Mouse (Mus musculus) spleen, adult 2 months (tissue): Measurements from ENCODE around the gene Naa60. TPM values are rescaled to one million over a fixed set of nuclear protein-coding genes. Genes with fewer than 3 reads are reported as not detected.

Source experiments
- DNase-seq, 2 experiments: peaks; one replicate each; pipeline versions ENCODE4 v3.0.0 to v3.0.0-alpha.2; 2012 to 2021; ENCODE audit warnings: low spot score in 2 of 2, low read depth in 1 of 2
- H3K27ac ChIP-seq: fragments of 200-500 bp; 2 replicates; pipeline ENCODE4 v1.5.1; 2012; ENCODE audit warnings: low read length, inconsistent platforms; ENCODE audit not compliant: insufficient read depth
- H3K27me3 ChIP-seq: fragments of 200-500 bp; 2 replicates; pipeline ENCODE4 v1.6.1; 2012; ENCODE audit warnings: mild to moderate bottlenecking, moderate library complexity, low read length, inconsistent platforms; ENCODE audit not compliant: control insufficient read depth, insufficient read depth
- H3K36me3 ChIP-seq: fragments of 200-500 bp; 2 replicates; pipeline ENCODE4 v1.6.1; 2012; ENCODE audit warnings: mild to moderate bottlenecking, low read length, inconsistent platforms; ENCODE audit not compliant: control insufficient read depth, insufficient read depth
- H3K4me1 ChIP-seq: fragments of 200-500 bp; 2 replicates; pipeline ENCODE4 v1.6.1; 2011; ENCODE audit warnings: inconsistent platforms; ENCODE audit not compliant: control insufficient read depth, insufficient read depth, insufficient read length
- H3K4me3 ChIP-seq: fragments of 200-500 bp; 2 replicates; pipeline ENCODE4 v1.5.1; 2011; ENCODE audit warnings: mild to moderate bottlenecking, inconsistent platforms; ENCODE audit not compliant: insufficient read depth, insufficient read length; ENCODE audit errors: extremely low read depth
- CTCF ChIP-seq: fragments of 200-500 bp; IDR thresholded peaks from 2 replicates; pipeline ENCODE4 v1.5.1; 2011; ENCODE audit warnings: mild to moderate bottlenecking, inconsistent platforms; ENCODE audit not compliant: insufficient read depth, insufficient read length, insufficient replicate concordance; ENCODE audit errors: extremely low read depth
- POLR2A ChIP-seq: fragments of 200-500 bp; IDR thresholded peaks from 2 replicates; pipeline ENCODE4 v1.6.1; 2011; ENCODE audit warnings: low read depth, low read length, inconsistent platforms
- WGBS: fragments of 180-500 bp; shearing (Covaris S2); methylation state at CpG from one replicate; pipeline ENCODE4 v1.1.7; 2018; 5-methylcytosine and 5-hydroxymethylcytosine counted together
- polyA plus RNA-seq: library from polyadenylated mRNA; depleted of rRNA; stranded (reverse); fragments of >200 nt; gene quantifications from 2 replicates; pipeline ENCODE4 v1.2.3, GENCODE M21; 2012

The Naa60 gene
- polyA plus RNA-seq, 1 experiment: 63.8 TPM

DNA sequence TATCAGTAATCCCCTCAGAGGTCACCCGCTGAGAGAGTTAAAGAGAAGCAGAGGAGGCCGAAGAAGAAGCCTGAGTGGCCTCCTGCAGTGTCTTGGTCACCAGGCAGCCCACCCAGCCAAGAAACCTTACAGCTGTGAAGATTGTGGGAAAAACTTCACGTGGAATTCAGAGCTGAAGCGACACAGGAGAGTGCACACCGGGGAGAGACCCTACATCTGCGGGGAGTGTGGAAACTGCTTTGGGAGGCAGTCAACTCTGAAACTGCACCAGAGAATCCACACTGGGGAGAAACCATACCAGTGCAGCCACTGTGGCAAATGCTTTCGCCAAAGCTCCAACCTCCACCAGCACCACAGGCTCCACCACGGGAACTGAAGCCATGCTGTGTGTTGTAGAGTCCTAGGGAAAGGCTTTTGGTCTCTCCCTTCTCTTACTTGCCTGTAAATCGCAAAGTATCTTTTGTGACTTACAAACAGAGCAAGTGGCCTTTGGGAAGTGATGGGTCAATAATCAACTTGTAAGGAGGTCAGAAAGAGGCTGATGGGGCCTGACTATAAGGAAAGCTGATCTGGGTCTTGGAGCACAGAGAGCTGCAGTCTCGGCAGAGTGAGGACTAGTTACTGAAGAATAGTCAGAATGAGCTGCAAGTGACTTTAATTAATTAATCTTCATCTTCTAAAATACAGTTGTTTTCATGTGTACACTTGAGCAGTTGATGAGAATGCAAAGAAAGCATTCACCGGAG, 17.6 kb upstream of the Naa60 start:
- no peaks in the 10 kb centered on the region; the same call in 1 of the 2 replicates for H3K4me1 ChIP-seq
- H3K27me3 ChIP-seq: no peaks in the 10 kb centered on the region
- DNase-seq: no peak
- no peaks in the 10 kb centered on the region for H3K36me3 ChIP-seq
- 91% methylated on average over 11 of the region's 11 CpGs for WGBS
- TF ChIP-seq POLR2A: no peak
- TF ChIP-seq CTCF: no peak
- H3K27ac ChIP-seq: no peak overlapping the region
- H3K4me3 ChIP-seq: no peak overlapping the region

DNA sequence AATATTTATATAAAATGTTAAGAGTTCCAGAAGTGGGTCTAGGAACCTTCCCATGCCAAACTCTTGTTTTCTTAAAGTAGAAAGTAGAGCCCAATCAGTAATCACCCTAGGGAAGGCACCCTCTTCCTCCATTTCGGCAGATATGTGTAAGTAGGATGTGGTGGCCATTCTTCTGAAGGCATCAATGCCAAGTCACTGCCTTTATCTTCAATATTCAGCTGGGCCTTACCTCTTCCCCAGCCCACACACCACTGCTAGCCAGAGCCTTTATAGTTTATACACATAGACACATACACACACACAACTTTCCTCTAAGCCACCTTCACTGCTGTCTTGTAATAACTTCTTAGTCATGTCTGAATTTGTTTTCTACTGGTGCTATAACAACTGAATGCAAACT, 16.4 kb upstream of the Naa60 start:
- no peaks in the 10 kb centered on the region; the same call in 1 of the 2 replicates for H3K4me1 ChIP-seq
- H3K27ac ChIP-seq: no peak overlapping the region
- no peak for TF ChIP-seq POLR2A
- TF ChIP-seq CTCF: no peak
- peaks cover under 1% of the 10 kb centered on the region for H3K36me3 ChIP-seq
- WGBS: 48% methylated on average over 1 of the region's 1 CpGs
- H3K27me3 ChIP-seq: no peaks in the 10 kb centered on the region
- H3K4me3 ChIP-seq: no peak overlapping the region
- no peak for DNase-seq

DNA sequence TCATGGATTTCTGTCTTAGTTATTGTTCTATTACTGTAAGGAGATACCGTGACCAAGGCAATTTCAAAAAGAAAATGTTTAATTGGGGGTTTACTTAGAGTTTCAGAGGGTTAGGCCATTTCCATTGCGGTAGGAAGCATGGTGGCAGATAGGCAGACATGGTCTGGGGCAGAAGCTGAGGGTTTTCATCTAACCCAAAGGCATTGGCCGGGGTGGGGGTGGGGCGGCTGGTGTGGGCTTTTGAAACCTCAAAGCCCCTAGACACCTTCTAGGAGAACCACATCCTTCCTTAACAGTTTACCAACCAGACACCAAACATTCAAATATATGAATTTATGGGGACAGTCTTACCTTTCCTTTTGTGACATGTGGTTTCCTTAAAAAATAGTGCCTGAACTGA, 12.9 kb upstream of the Naa60 start:
- H3K27me3 ChIP-seq: no peaks in the 10 kb centered on the region
- no peaks in the 10 kb centered on the region; the same call in 1 of the 2 replicates for H3K4me1 ChIP-seq
- 20% methylated on average over 4 of the region's 4 CpGs for WGBS
- no peak overlapping the region for H3K4me3 ChIP-seq
- TF ChIP-seq CTCF (no peak), POLR2A (no peak)
- no peak overlapping the region for H3K27ac ChIP-seq
- peaks cover 3% of the 10 kb centered on the region for H3K36me3 ChIP-seq
- DNase-seq: no peak

DNA sequence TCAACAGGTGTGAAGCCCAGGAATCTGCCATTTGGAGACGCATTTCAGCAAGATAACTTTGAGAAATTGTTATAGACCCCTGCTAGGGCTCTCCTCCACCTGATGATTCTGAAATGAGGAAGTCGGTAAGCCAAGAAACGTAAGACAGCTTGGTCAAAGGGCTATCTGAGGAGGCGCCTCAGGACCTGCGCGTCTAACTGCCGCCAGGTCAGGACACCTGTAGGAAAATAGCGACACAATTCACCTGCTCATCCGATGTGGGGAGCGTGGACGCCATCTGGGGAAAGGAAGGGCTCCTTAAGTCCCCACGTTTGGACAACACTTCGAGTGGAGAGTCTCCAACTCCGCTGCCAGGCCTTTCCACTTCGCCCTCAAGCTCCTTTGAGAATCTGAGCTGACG, 360 bp upstream of the Naa60 start:
- Histone ChIP-seq H3K4me1 (peaks cover 11% of the 10 kb centered on the region; the same call in 1 of the 2 replicates), H3K27ac (peak overlapping the region; percentile 77), H3K4me3 (peak overlapping the region; percentile 76), H3K27me3 (no peaks in the 10 kb centered on the region), H3K36me3 (0 out of 2 replicates have a peak, but pooled peaks cover 3% of the 10 kb centered on the region)
- no peak for DNase-seq
- WGBS: 2% methylated on average over 16 of the region's 16 CpGs
- no peak for TF ChIP-seq CTCF
- no peak for TF ChIP-seq POLR2A

DNA sequence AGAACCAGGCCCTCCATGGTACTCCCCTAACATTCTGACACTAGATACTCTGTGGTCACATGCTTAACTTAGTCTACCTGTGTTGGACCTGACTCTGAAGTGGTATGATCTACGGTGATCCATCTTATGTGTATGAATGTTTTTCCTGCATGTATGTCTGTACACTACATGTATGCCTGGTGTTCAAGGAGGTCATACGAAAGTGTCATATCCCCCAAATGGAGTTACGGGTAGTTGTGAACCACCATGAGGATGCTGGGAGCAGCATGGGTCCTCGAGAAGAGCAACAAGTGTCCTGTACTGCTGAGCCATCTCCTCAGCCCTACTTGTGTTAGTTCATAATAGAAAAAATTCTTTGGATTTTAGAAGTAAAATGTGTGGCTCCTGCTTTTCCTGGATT, 4.2 kb downstream of the Naa60 start:
- peaks cover 8% of the 10 kb centered on the region; the same call in 1 of the 2 replicates for H3K4me1 ChIP-seq
- no peak overlapping the region for H3K27ac ChIP-seq
- DNase-seq: no peak
- no peak overlapping the region for H3K4me3 ChIP-seq
- H3K27me3 ChIP-seq: no peaks in the 10 kb centered on the region
- no peak for TF ChIP-seq CTCF
- TF ChIP-seq POLR2A: no peak
- no peaks in the 10 kb centered on the region; the same call in 1 of the 2 replicates for H3K36me3 ChIP-seq
- WGBS: 95% methylated on average over 4 of the region's 4 CpGs

DNA sequence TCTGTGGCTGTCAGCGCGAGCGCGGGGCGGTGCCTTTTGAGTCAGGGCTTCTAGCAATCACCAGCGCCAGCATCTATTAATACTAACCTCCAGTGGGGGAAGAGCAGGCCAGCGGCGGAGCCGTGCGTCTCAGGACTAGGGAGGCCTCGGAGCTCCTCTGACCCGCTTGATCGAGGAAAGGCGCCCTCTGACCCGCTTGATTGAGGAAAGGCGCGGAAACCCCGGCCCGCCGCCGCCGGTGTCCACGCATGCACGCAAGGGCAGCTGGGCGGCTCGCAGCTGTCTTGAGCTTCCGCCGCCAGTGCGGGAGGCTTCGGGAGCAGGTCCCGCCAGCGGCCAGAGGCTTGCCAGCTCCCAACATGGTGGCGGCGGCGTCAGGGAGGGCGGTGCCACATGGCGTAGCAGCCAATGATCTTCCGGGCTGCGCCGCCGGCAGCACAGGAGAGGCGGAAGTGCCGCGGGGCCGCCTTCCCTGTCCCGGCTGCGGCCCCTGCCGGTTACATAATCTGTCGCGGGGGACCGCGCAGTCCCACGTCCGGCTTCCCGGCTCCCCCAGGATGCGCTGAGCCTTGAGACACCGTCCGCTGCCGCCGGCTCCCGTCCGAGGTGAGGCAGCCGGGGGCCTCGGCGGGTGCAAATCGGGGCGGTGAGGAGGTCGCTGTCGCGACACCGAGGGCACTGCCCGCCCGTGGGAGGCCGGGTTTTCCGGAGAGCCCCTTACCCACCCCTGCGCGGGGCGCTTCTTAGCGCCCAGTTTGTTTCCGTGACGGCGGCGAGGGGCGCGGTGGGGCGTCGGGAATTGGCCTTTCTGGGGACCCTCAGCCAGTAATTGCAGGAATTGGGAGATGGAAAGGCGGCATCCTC, 12.3 kb downstream of the Naa60 start, which contains the start of the genes Zfp597 and Gm20695:
Gene Zfp597 (minus strand): TSS at position 361 of the 864 bp plus-strand sequence.
Gene Gm20695 (plus strand): TSS at position 448 of the 864 bp plus-strand sequence.
- Histone ChIP-seq H3K4me3 (peak within 1 kb of the TSS; percentile 92), H3K4me1 (peaks cover 18% of the 10 kb centered on the region; the same call in 1 of the 2 replicates), H3K27ac (peak within 1 kb of the TSS; percentile 92), H3K36me3 (no peaks in the 10 kb centered on the region), H3K27me3 (no peaks in the 10 kb centered on the region)
- DNase-seq: peak; percentile 77 to 94
- peak; percentile 41 for TF ChIP-seq POLR2A
- TF ChIP-seq CTCF: peak; percentile 28; the same call in 1 of the 2 replicates
- WGBS: under 1% methylated on average over 88 of the region's 88 CpGs
